Mouse (Mus musculus): ENCODE results near the gene Vmn1r21. TPM values are rescaled to one million over a fixed set of nuclear protein-coding genes. Genes with fewer than 3 reads are reported as not detected.

The Vmn1r21 gene
- polyA plus RNA-seq, 1 experiment from 2014 or later, result not detected

GRCm38 (mm10) chr6:57811748-57812730, 38.1 kb downstream of the Vmn1r21 start:
- 0 out of 2 replicates have a peak, but pooled peaks have one; percentile 39 for ATAC-seq (ENCODE audit: low read depth)
- Histone ChIP-seq H3K9ac (no peak overlapping the region), H3K4me2 (no peak overlapping the region), H3K36me3 (0 out of 2 replicates have a peak, but pooled peaks cover 2% of the 10 kb centered on the region), H3K4me3 (replicated peaks) (no peak overlapping the region), H3K4me1 (replicated peaks) (peaks cover 30% of the 10 kb centered on the region), H3K9me3 (replicated peaks) (no peaks in the 10 kb centered on the region), H3K27me3 (no peaks in the 10 kb centered on the region), H3K27ac (no peak overlapping the region)
- no peak for DNase-seq
- 44% methylated on average over 3 of the region's 3 CpGs for WGBS (ENCODE audit: insufficient replicate concordance)

- H3K4me3 ChIP-seq (replicated peaks), result no peak overlapping the region
- WGBS (ENCODE audit: insufficient replicate concordance), result 81% methylated on average over 5 of the region's 5 CpGs
- no peak overlapping the region for H3K4me2 ChIP-seq
- H3K27ac ChIP-seq, result peak overlapping the region; percentile 71
- no peaks in the 10 kb centered on the region for H3K27me3 ChIP-seq
- peak overlapping the region; percentile 30; the same call in 1 of the 2 replicates for H3K9ac ChIP-seq
- H3K36me3 ChIP-seq, result no peaks in the 10 kb centered on the region
- DNase-seq, result no peak
- ATAC-seq (ENCODE audit: low read depth), result peak; percentile 79
- no peaks in the 10 kb centered on the region for H3K9me3 ChIP-seq (replicated peaks)
- H3K4me1 ChIP-seq (replicated peaks), result peaks cover 16% of the 10 kb centered on the region
Measured at GRCm38 (mm10) chr6:57805218-57806069, 44.7 kb downstream of the Vmn1r21 start.

GRCm38 (mm10) chr6:57803130-57803529, 47.0 kb downstream of the Vmn1r21 start:
- DNase-seq, result no peak
- peaks cover 17% of the 10 kb centered on the region for H3K4me1 ChIP-seq (replicated peaks)
- no peaks in the 10 kb centered on the region for H3K27me3 ChIP-seq
- 52% methylated on average over 2 of the region's 2 CpGs for WGBS (ENCODE audit: insufficient replicate concordance)
- H3K9me3 ChIP-seq (replicated peaks), result no peaks in the 10 kb centered on the region
- no peak overlapping the region for H3K4me3 ChIP-seq (replicated peaks)
- H3K27ac ChIP-seq, result no peak overlapping the region
- H3K9ac ChIP-seq, result no peak overlapping the region
- H3K36me3 ChIP-seq, result no peaks in the 10 kb centered on the region
- H3K4me2 ChIP-seq, result no peak overlapping the region
- ATAC-seq (ENCODE audit: low read depth), result 0 out of 2 replicates have a peak, but pooled peaks have one; percentile 51

GRCm38 (mm10) chr6:57798986-57799385, 51.2 kb downstream of the Vmn1r21 start:
- Histone ChIP-seq H3K4me3 (replicated peaks) (no peak overlapping the region), H3K27ac (no peak overlapping the region), H3K36me3 (no peaks in the 10 kb centered on the region), H3K4me2 (no peak overlapping the region), H3K27me3 (no peaks in the 10 kb centered on the region), H3K9ac (no peak overlapping the region), H3K4me1 (replicated peaks) (peaks cover 21% of the 10 kb centered on the region), H3K9me3 (replicated peaks) (no peaks in the 10 kb centered on the region)
- ATAC-seq (ENCODE audit: low read depth) (no peak), DNase-seq (no peak)
- WGBS (ENCODE audit: insufficient replicate concordance), result 90% methylated on average over 1 of the region's 1 CpGs

- H3K9ac ChIP-seq, result no peak overlapping the region
- DNase-seq (no peak), ATAC-seq (ENCODE audit: low read depth) (no peak)
- H3K36me3 ChIP-seq, result no peaks in the 10 kb centered on the region
- H3K4me1 ChIP-seq (replicated peaks), result peaks cover 32% of the 10 kb centered on the region
- H3K27me3 ChIP-seq, result no peaks in the 10 kb centered on the region
- no peak overlapping the region for H3K4me2 ChIP-seq
- no peak overlapping the region for H3K27ac ChIP-seq
- 86% methylated on average over 3 of the region's 3 CpGs for WGBS (ENCODE audit: insufficient replicate concordance)
- no peak overlapping the region for H3K4me3 ChIP-seq (replicated peaks)
- H3K9me3 ChIP-seq (replicated peaks), result no peaks in the 10 kb centered on the region
Measured at GRCm38 (mm10) chr6:57796853-57797423, 53.2 kb downstream of the Vmn1r21 start.

GRCm38 (mm10) chr6:57795835-57796234, 54.3 kb downstream of the Vmn1r21 start:
- Histone ChIP-seq H3K36me3 (no peaks in the 10 kb centered on the region), H3K4me3 (replicated peaks) (no peak overlapping the region), H3K9ac (no peak overlapping the region), H3K4me1 (replicated peaks) (peaks cover 41% of the 10 kb centered on the region), H3K4me2 (no peak overlapping the region), H3K27ac (peak overlapping the region; percentile 59; the same call in 1 of the 2 replicates), H3K9me3 (replicated peaks) (no peaks in the 10 kb centered on the region), H3K27me3 (no peaks in the 10 kb centered on the region)
- no peak for ATAC-seq (ENCODE audit: low read depth)
- WGBS (ENCODE audit: insufficient replicate concordance), result 55% methylated on average over 3 of the region's 3 CpGs
- DNase-seq, result no peak

Other genes with a start within 250 kb of the Vmn1r21 start
- gene Pyurf, start 158.3 kb downstream of the Vmn1r21 start, polyA plus RNA-seq (2015; fragmentation: Nextera tagmentation; extraction: Ambion mirVana), result 7.7 and 7.9 TPM in 2 replicates
- 14.5 and 18.6 TPM in 2 replicates for gene Lancl2, start 147.8 kb downstream of the Vmn1r21 start, polyA plus RNA-seq (2015; fragmentation: Nextera tagmentation; extraction: Ambion mirVana)
- gene Vopp1, start 25.2 kb downstream of the Vmn1r21 start, polyA plus RNA-seq (2015; fragmentation: Nextera tagmentation; extraction: Ambion mirVana), result 43.7 and 50.6 TPM in 2 replicates
- not detected in 2 replicates for gene Vmn1r22, start 57.7 kb upstream of the Vmn1r21 start, polyA plus RNA-seq (2015; fragmentation: Nextera tagmentation; extraction: Ambion mirVana)
- gene Vmn1r23, start 76.5 kb upstream of the Vmn1r21 start, polyA plus RNA-seq (2015; fragmentation: Nextera tagmentation; extraction: Ambion mirVana), result not detected in 2 replicates
- not detected in 2 replicates for gene Vmn1r24, start 111.2 kb upstream of the Vmn1r21 start, polyA plus RNA-seq (2015; fragmentation: Nextera tagmentation; extraction: Ambion mirVana)
- not detected in 2 replicates for gene Vmn1r25, start 130.5 kb upstream of the Vmn1r21 start, polyA plus RNA-seq (2015; fragmentation: Nextera tagmentation; extraction: Ambion mirVana)
- not detected in 2 replicates for gene Vmn1r26, start 164.8 kb upstream of the Vmn1r21 start, polyA plus RNA-seq (2015; fragmentation: Nextera tagmentation; extraction: Ambion mirVana)